Mouse (Mus musculus): Measurements from ENCODE around the gene Cldn5. TPM values are rescaled to one million over a fixed set of nuclear protein-coding genes. Genes with fewer than 3 reads are reported as not detected.

Gene Cldn5
- 25.5 and 27.3 TPM in 2 replicates for polyA plus RNA-seq (2016; fragmentation: Nextera tagmentation; extraction: Ambion mirVana)

GRCm38 (mm10) chr16:18776556-18777100, at the start of gene Cldn5:
Gene Cldn5 (plus strand): TSS chr16:18776847.
- peak within 1 kb of the TSS; percentile 59 for H3K27ac ChIP-seq
- H3K27me3 ChIP-seq (ENCODE audit: insufficient read depth, poor library complexity, severe bottlenecking) = peaks cover 63% of the 10 kb centered on the region
- H3K9me3 ChIP-seq = no peaks in the 10 kb centered on the region
- 5% methylated on average over 19 of the region's 19 CpGs for WGBS
- peaks cover 20% of the 10 kb centered on the region for H3K36me3 ChIP-seq
- peak within 1 kb of the TSS; percentile 55 for H3K4me3 ChIP-seq
- DNase-seq (ENCODE audit: low spot score) = peak; percentile 45
- peaks cover 49% of the 10 kb centered on the region for H3K4me1 ChIP-seq (replicated peaks)

DNA sequence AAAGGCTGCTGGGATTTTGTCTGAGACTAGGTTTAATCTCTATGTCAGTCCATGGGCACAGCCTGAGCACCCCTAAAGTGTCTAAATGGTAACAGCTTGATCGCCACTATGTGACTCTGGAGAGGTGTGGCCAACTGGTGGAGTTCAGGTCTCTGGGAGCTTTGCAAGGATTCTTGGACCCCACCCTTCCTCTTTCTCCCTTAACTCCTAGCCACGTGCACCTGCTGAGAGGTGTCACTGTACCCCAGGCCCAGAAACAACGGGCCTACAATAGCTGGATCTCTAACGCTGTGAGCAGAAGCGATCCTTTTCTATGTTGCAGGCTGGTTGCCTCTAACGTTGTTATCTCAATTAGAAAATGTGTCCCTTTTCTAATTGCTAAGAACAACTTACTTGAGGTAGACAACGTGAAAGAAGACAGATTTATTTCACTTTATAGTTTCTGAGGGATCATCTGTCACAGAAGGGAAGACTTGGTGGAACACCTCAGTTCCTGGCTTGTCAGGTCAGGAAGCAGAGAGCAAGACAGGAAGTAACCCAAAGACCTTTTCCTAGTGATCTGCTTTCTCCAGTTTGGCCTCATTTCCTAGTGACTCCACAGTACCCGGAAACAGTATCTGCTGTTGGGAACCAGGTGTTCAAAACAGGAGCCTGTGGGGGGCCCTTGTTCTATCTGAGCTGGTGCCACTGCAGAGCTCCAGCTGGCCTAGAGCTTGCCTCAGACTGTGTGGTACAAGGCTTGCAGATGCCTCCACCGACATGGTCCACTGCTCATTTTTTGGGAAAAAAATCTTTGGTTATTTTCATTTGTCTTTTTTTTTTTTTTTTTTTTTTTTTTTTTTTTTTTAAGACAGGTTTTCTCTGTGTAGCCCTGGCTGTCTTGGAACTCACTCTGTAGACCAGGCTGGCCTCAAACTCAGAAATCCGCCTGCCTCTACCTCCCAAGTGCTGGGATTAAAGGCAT, 48.8 kb upstream of the Cldn5 start:
- Histone ChIP-seq H3K9me3 (no peaks in the 10 kb centered on the region), H3K4me1 (replicated peaks) (no peaks in the 10 kb centered on the region), H3K36me3 (no peaks in the 10 kb centered on the region), H3K4me3 (no peak overlapping the region), H3K27ac (no peak overlapping the region), H3K27me3 (ENCODE audit: insufficient read depth, poor library complexity, severe bottlenecking) (no peaks in the 10 kb centered on the region; the same call in 1 of the 2 replicates)
- no peak for DNase-seq (ENCODE audit: low spot score)
- WGBS = 74% methylated on average over 10 of the region's 10 CpGs

GRCm38 (mm10) chr16:18729185-18729584, 47.5 kb upstream of the Cldn5 start:
- no peak for DNase-seq (ENCODE audit: low spot score)
- no peaks in the 10 kb centered on the region for H3K4me1 ChIP-seq (replicated peaks)
- WGBS = 81% methylated on average over 5 of the region's 5 CpGs
- H3K27me3 ChIP-seq (ENCODE audit: insufficient read depth, poor library complexity, severe bottlenecking) = no peaks in the 10 kb centered on the region
- H3K4me3 ChIP-seq = no peak overlapping the region
- H3K9me3 ChIP-seq = no peaks in the 10 kb centered on the region
- H3K27ac ChIP-seq = no peak overlapping the region
- no peaks in the 10 kb centered on the region for H3K36me3 ChIP-seq

- Histone ChIP-seq H3K36me3 (no peaks in the 10 kb centered on the region), H3K4me1 (replicated peaks) (no peaks in the 10 kb centered on the region), H3K27ac (no peak overlapping the region), H3K4me3 (no peak overlapping the region), H3K9me3 (no peaks in the 10 kb centered on the region), H3K27me3 (ENCODE audit: insufficient read depth, poor library complexity, severe bottlenecking) (no peaks in the 10 kb centered on the region)
- 85% methylated on average over 3 of the region's 3 CpGs for WGBS
- DNase-seq (ENCODE audit: low spot score) = no peak
These were observed 46.0 kb upstream of the Cldn5 start for GRCm38 (mm10) chr16:18730640-18731039.

DNA sequence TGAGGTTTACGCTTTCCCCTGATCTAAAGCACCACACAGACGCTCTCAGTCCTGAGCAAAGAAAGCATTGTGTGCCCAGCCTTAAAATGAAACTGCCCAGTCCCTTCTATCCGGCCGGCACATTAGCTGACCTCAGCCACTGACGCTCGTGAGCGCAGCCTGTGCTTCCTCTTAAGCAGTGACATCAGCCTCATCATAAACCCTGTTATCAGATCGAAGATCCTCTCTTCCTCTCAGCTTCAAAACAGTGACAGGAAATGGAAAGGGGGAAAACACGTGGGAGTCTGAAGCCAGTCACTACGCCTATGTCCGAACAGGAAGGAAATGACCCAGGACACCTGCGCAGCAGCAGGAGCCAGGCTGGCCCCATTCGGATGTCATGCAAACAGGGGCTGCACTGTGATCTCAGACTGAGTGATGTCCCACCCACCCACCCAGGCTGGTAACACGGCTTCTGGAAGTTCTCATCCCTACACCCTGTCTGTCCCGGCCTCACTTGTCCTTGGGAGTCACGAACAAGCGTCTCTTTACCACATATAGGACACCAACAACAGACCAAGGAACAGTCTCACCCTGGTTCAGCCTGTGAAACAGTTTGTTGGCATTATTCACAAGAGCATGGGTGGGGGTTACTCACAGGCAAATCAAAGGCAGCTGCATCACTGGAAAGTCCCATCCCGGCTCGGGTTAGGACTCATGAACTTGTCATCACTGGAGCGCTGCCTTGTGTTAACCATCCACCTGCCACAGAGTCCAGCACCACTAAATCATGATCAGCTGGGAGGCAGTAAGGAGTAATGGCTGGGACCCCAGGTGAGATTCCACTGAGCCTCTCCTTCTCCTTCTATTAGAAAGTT, 43.3 kb upstream of the Cldn5 start:
- Histone ChIP-seq H3K27ac (no peak overlapping the region), H3K9me3 (no peaks in the 10 kb centered on the region), H3K27me3 (ENCODE audit: insufficient read depth, poor library complexity, severe bottlenecking) (no peaks in the 10 kb centered on the region), H3K4me3 (no peak overlapping the region), H3K36me3 (no peaks in the 10 kb centered on the region), H3K4me1 (replicated peaks) (no peaks in the 10 kb centered on the region; the same call in 1 of the 2 replicates)
- WGBS = 74% methylated on average over 20 of the region's 20 CpGs
- DNase-seq (ENCODE audit: low spot score) = no peak

- Histone ChIP-seq H3K4me1 (replicated peaks) (no peaks in the 10 kb centered on the region; the same call in 1 of the 2 replicates), H3K9me3 (no peaks in the 10 kb centered on the region), H3K27ac (no peak overlapping the region), H3K4me3 (no peak overlapping the region), H3K36me3 (no peaks in the 10 kb centered on the region), H3K27me3 (ENCODE audit: insufficient read depth, poor library complexity, severe bottlenecking) (no peaks in the 10 kb centered on the region)
- DNase-seq (ENCODE audit: low spot score) = no peak
These were observed 38.3 kb upstream of the Cldn5 start for GRCm38 (mm10) chr16:18738303-18738702.

- Histone ChIP-seq H3K27me3 (ENCODE audit: insufficient read depth, poor library complexity, severe bottlenecking) (no peaks in the 10 kb centered on the region), H3K9me3 (no peaks in the 10 kb centered on the region), H3K27ac (no peak overlapping the region), H3K4me3 (no peak overlapping the region), H3K4me1 (replicated peaks) (no peaks in the 10 kb centered on the region), H3K36me3 (no peaks in the 10 kb centered on the region)
- no peak for DNase-seq (ENCODE audit: low spot score)
- 88% methylated on average over 20 of the region's 20 CpGs for WGBS
These were observed 30.2 kb upstream of the Cldn5 start for GRCm38 (mm10) chr16:18746268-18747122.

GRCm38 (mm10) chr16:18751101-18751500, 25.5 kb upstream of the Cldn5 start:
- H3K4me3 ChIP-seq = no peak overlapping the region
- WGBS = 85% methylated on average over 11 of the region's 11 CpGs

GRCm38 (mm10) chr16:18751885-18752499, 24.7 kb upstream of the Cldn5 start:
- Histone ChIP-seq H3K27ac (no peak overlapping the region), H3K27me3 (ENCODE audit: insufficient read depth, poor library complexity, severe bottlenecking) (no peaks in the 10 kb centered on the region), H3K36me3 (no peaks in the 10 kb centered on the region), H3K9me3 (no peaks in the 10 kb centered on the region), H3K4me1 (replicated peaks) (no peaks in the 10 kb centered on the region), H3K4me3 (no peak overlapping the region)
- DNase-seq (ENCODE audit: low spot score) = no peak
- 84% methylated on average over 10 of the region's 10 CpGs for WGBS

More at GRCm38 (mm10) chr16:18751101-18751500, 25.5 kb upstream of the Cldn5 start:
- no peak overlapping the region for H3K27ac ChIP-seq
- H3K4me1 ChIP-seq (replicated peaks) = no peaks in the 10 kb centered on the region
- H3K36me3 ChIP-seq = no peaks in the 10 kb centered on the region
- no peaks in the 10 kb centered on the region for H3K27me3 ChIP-seq (ENCODE audit: insufficient read depth, poor library complexity, severe bottlenecking)
- H3K9me3 ChIP-seq = no peaks in the 10 kb centered on the region
- no peak for DNase-seq (ENCODE audit: low spot score)

- Histone ChIP-seq H3K27ac (no peak overlapping the region), H3K9me3 (no peaks in the 10 kb centered on the region), H3K27me3 (ENCODE audit: insufficient read depth, poor library complexity, severe bottlenecking) (no peaks in the 10 kb centered on the region), H3K36me3 (no peaks in the 10 kb centered on the region), H3K4me1 (replicated peaks) (no peaks in the 10 kb centered on the region), H3K4me3 (no peak overlapping the region)
- no peak for DNase-seq (ENCODE audit: low spot score)
- WGBS = 91% methylated on average over 4 of the region's 4 CpGs
These were observed 14.9 kb upstream of the Cldn5 start for GRCm38 (mm10) chr16:18761734-18762133.

DNA sequence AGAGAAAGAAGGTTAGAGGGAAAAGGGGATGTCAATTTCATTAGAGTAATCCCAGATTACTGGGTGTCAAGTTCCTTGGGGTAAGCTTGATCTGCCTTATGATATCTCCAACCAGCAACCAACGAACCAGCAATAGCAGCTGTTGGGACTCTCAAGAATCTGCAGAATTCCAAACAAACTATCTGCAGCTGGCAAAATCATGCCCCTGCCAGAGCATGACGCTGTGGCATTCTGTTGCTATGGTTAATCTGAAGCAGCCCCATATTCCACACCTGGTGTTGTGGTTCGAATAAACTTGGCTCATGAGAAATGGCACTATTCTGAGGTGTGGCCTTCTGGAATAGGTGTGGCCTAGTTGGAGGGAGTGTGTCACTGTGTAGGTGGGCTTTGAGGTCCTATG, 13.7 kb upstream of the Cldn5 start:
- H3K4me1 ChIP-seq (replicated peaks) = no peaks in the 10 kb centered on the region
- 78% methylated on average over 3 of the region's 3 CpGs for whole genome bisulfite sequencing
- no peaks in the 10 kb centered on the region for H3K36me3 ChIP-seq
- DNase-seq (ENCODE audit: low spot score) = no peak
- H3K27ac ChIP-seq = no peak overlapping the region
- no peaks in the 10 kb centered on the region for H3K9me3 ChIP-seq
- no peak overlapping the region for H3K4me3 ChIP-seq
- H3K27me3 ChIP-seq (ENCODE audit: insufficient read depth, poor library complexity, severe bottlenecking) = no peaks in the 10 kb centered on the region

GRCm38 (mm10) chr16:18766390-18766789, 10.3 kb upstream of the Cldn5 start:
- Histone ChIP-seq H3K4me3 (no peak overlapping the region), H3K27me3 (ENCODE audit: insufficient read depth, poor library complexity, severe bottlenecking) (no peaks in the 10 kb centered on the region), H3K36me3 (no peaks in the 10 kb centered on the region), H3K4me1 (replicated peaks) (no peaks in the 10 kb centered on the region), H3K27ac (no peak overlapping the region), H3K9me3 (no peaks in the 10 kb centered on the region)
- 78% methylated on average over 4 of the region's 4 CpGs for WGBS
- no peak for DNase-seq (ENCODE audit: low spot score)
